Mouse (Mus musculus): ENCODE measurements around the gene Arhgap10. TPM values are rescaled to one million over a fixed set of nuclear protein-coding genes. Genes with fewer than 3 reads are reported as not detected.

Gene Arhgap10
- total RNA-seq, 2 experiments from 2014 or later, result 54.4 to 55.9 TPM

DNA sequence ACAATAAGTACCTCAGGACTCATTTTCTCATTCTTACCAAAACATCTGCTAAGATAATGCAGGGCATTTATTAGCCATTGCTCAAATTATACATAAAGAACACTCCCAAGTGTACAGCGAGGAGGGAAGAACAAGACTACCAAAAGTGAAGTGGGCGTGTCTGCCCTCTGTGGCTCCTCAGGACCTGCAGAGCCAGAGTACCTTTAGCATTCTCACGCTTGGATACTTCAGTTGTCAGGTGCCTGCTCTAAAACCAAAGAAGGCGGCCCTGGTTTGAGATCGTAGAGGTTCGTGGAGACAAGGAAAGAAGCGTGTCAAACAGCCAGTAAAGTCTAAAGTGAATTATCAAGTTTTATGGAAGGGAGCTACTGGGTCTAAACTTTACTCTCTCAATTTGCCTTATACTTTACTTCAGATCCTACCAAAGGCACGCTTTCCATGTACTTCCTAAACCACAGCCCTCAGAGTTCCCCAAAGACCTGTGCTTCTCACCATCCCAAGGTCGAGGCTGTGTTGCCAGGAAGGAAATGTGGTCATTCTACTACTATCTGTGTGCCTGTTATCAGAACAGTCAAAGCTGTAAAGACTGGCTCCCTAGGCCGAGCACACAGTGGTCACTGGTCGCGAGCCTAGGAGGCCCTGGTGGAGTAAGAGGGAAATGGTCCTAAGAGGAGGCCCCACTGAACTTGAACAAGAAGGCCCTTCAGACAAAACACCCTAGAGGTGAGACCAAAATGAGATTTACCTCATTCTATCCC is 39.4 kb downstream of the Arhgap10 start:
- intact Hi-C loops (cut with DNase I), result no loop called here
- no peak for TF ChIP-seq CTCF (IDR thresholded peaks at IDR 0.05)
- Histone ChIP-seq H3K27ac (peak overlapping the region; percentile 88), H3K4me3 (no peak overlapping the region)
- no peak for DNase-seq

- peak; percentile 47 for DNase-seq
- peak overlapping the region; percentile 88 for H3K27ac ChIP-seq
- H3K4me3 ChIP-seq, result no peak overlapping the region
- no peak for TF ChIP-seq CTCF (IDR thresholded peaks at IDR 0.05)
- intact Hi-C loops (cut with DNase I), result no loop called here
Measured at GRCm38 (mm10) chr8:77477684-77478083, 40.1 kb downstream of the Arhgap10 start.

DNA sequence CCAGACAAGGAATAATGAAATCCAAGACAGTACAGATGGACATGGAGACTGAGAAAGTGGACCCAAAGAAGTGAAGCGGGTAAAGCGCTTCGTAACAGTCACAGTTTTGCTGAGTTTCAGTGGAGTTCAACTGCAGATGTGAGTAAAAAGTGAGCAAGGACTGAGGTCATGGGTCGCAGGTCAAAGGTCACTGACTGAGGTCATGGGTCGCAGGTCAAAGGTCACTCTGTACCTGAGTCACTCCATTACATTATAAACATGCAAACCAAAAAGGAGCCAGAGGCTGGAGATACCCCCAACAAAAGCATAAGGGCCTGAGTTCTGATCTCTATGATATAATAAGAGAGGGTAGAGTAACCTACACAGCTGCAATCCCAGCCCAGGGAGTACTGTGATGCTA is 43.1 kb downstream of the Arhgap10 start:
- no peak for DNase-seq
- intact Hi-C loops (cut with DNase I), result no loop called here
- TF ChIP-seq CTCF (IDR thresholded peaks at IDR 0.05), result no peak
- Histone ChIP-seq H3K27ac (no peak overlapping the region), H3K4me3 (no peak overlapping the region)

DNA sequence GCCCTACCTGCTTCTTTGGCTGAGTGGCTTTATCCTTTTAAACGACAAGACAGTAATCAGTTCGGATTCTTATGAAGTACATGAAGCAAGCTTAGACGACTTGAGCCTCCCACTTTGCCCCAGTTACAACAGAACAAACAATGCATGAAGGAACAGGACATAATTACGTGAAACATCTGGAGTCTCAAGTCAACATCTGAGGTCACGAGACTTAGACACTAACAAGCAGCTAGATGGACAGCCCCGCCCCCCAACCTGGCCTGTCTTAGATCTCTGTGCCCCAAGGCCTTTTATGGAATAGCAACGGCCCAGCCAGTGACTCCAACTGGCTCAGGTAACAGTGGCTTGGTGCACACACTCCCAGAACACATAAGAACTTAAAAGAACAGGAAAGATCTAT is 44.0 kb downstream of the Arhgap10 start:
- intact Hi-C loops (cut with DNase I), result no loop called here
- Histone ChIP-seq H3K27ac (peak overlapping the region; percentile 78), H3K4me3 (0 out of 2 replicates have a peak overlapping the region, but pooled peaks have one; percentile 3)
- TF ChIP-seq CTCF (IDR thresholded peaks at IDR 0.05), result no peak
- DNase-seq, result no peak

DNA sequence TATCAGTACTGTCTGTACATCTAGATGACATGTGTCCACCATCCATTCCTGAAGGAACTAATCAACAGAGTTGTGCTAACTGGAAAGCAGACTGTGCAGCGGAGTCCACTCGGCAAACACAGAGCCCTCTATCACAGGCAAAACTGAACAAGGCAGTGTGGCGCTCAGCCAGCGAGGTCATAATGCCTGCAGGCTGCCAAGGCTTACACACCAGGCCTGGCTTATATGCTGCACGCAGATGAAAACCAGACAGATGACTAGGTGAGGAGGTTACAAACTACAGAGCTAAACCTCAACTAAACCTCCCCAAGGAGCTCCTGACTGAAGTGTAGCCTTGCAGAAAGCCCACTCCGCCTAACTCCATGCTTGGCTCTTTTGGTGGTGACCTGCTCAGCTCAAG is 44.4 kb downstream of the Arhgap10 start:
- intact Hi-C loops (cut with DNase I), result no loop called here
- Histone ChIP-seq H3K4me3 (peak overlapping the region; percentile 3; the same call in 1 of the 2 replicates), H3K27ac (peak overlapping the region; percentile 78)
- peak; percentile 82 for DNase-seq
- TF ChIP-seq CTCF (IDR thresholded peaks at IDR 0.05), result no peak

GRCm38 (mm10) chr8:77461392-77461791 is 56.4 kb downstream of the Arhgap10 start:
- intact Hi-C loops (cut with DNase I), result no loop called here
- no peak overlapping the region for H3K27ac ChIP-seq

DNA sequence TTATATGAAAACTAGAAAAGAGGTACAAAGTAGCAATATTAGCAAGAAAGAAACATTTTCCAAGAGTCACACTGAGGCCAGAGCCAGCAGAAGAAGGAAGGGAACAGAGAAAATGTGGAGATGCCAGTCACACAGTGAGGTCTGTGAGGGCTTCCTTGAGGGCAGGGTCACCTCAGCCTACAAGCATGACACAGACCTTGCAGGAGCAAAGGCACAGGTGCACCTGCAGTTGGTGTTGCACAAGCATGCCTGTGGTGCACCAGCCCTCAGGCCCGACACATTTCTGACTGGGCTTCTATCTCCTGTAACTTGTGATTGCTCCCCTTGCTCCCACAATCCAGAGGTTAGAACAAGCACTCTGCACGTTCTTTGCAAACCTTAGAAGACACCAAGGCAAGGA is 57.4 kb downstream of the Arhgap10 start:
- DNase-seq, result no peak
- intact Hi-C loops (cut with DNase I), result no loop called here
- no peak for TF ChIP-seq CTCF (IDR thresholded peaks at IDR 0.05)
- peak overlapping the region; percentile 24; the same call in 1 of the 2 replicates for H3K27ac ChIP-seq
- H3K4me3 ChIP-seq, result no peak overlapping the region

More at GRCm38 (mm10) chr8:77461392-77461791, 56.4 kb downstream of the Arhgap10 start:
- H3K4me3 ChIP-seq, result no peak overlapping the region
- no peak for DNase-seq
- TF ChIP-seq CTCF (IDR thresholded peaks at IDR 0.05), result no peak

DNA sequence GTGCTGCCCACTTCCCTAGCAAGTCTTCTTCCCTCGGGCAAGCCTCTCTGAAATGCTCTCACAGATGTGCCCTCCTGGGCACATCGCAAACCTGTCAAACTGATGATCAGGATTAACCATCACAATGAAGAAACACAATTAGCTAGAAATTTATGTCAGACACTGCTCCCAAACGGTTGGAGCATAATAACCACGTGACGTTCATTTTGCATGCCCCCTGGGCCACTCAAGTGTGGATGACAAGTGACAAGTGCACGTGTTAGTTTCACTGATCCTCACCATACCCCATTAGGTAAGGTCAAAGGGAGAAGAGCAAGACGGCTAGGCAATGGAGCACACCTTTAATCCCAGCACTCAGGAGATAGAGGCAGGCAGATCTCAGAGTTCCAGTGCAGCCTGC is 58.1 kb downstream of the Arhgap10 start:
- TF ChIP-seq CTCF (IDR thresholded peaks at IDR 0.05), result no peak
- DNase-seq, result no peak
- Histone ChIP-seq H3K27ac (no peak overlapping the region; the same call in 1 of the 2 replicates), H3K4me3 (no peak overlapping the region)
- intact Hi-C loops (cut with DNase I), result no loop called here

DNA sequence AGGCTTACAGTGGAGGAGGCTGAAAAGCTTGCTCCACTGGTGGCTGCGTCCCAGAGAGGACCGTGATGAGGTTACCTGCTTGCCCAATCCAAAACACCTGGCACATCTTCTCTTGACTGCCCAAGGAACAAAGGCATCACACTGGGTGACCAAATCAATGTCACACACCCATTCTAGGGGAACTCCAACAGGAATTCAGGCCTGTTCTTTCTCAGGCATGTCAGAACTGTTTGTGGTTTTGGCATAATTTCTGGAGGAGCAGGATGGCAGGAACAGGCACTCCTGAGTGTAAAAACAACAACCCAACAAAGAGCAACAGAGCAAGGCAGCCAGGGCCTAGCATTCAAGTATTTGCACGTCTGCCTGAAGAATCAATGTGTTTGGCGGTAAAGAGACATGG is 59.2 kb downstream of the Arhgap10 start:
- Histone ChIP-seq H3K27ac (0 out of 2 replicates have a peak overlapping the region, but pooled peaks have one; percentile 0), H3K4me3 (no peak overlapping the region)
- no peak for TF ChIP-seq CTCF (IDR thresholded peaks at IDR 0.05)
- intact Hi-C loops (cut with DNase I), result no loop called here
- no peak for DNase-seq

GRCm38 (mm10) chr8:77456263-77456662 is 61.5 kb downstream of the Arhgap10 start:
- peak overlapping the region; percentile 84 for H3K27ac ChIP-seq
- no peak for TF ChIP-seq CTCF (IDR thresholded peaks at IDR 0.05)
- H3K4me3 ChIP-seq, result no peak overlapping the region; the same call in 1 of the 2 replicates
- DNase-seq, result peak; percentile 50
- intact Hi-C loops (cut with DNase I), result no loop called here

- intact Hi-C loops (cut with DNase I), result no loop called here
- Histone ChIP-seq H3K4me3 (no peak overlapping the region), H3K27ac (peak overlapping the region; percentile 84)
- peak; percentile 62 for DNase-seq
- TF ChIP-seq CTCF (IDR thresholded peaks at IDR 0.05), result no peak
Measured at GRCm38 (mm10) chr8:77453836-77454235, 63.9 kb downstream of the Arhgap10 start.

GRCm38 (mm10) chr8:77451466-77452382 is 66.0 kb downstream of the Arhgap10 start:
- intact Hi-C loops (cut with DNase I), result no loop called here
- peak overlapping the region; percentile 16 for H3K4me3 ChIP-seq
- DNase-seq, result no peak
- no peak for TF ChIP-seq CTCF (IDR thresholded peaks at IDR 0.05)
- H3K27ac ChIP-seq, result peak overlapping the region; percentile 68

DNA sequence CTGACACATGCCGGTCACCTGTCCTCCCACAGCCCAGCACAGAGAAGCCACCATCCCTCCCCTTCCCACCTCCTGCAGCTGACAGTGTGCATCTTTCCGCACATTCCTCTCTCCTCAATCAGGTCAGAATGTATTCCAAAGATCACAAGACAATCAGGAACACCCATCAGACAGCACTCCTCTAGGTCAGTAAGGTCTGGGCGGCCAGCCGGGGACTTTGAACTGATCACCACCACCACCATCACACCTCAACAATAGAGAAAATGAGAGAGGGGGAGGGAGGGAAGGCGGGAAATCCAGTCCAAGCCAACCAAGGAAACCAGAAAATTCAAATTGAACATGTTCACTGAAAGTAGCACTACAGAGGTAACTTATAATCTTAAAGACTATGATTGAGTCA is 66.7 kb downstream of the Arhgap10 start:
- TF ChIP-seq CTCF (IDR thresholded peaks at IDR 0.05), result no peak
- no peak for DNase-seq
- Histone ChIP-seq H3K4me3 (no peak overlapping the region), H3K27ac (peak overlapping the region; percentile 68; the same call in 1 of the 2 replicates)
- intact Hi-C loops (cut with DNase I), result no loop called here

Data from gastrocnemius, adult 2 months (tissue).